Mouse (Mus musculus): ENCODE data around the gene Myo3a.

- TF ChIP-seq CTCF (IDR thresholded peaks at IDR 0.05; ENCODE audit: low read depth) (no peak), EP300 (IDR thresholded peaks at IDR 0.05; ENCODE audit: low read depth) (no peak)
Measured at GRCm38 (mm10) chr2:22624188-22624975, 397.1 kb downstream of the Myo3a start.
